Mouse (Mus musculus) heart, postnatal 36 days (tissue): Measurements from ENCODE around the gene E2f6. TPM values are rescaled to one million over a fixed set of nuclear protein-coding genes. Genes with fewer than 3 reads are reported as not detected.

Source experiments
- DNase-seq, 2 experiments: peaks; one replicate each; pipeline ENCODE4 v3.0.0; 2021 to 2022
- intact Hi-C: fragments of 180-260 bp; cut with DNase I; formaldehyde crosslinking; loops from one replicate; pipeline ENCODE4 v1.15.1; 2025
- total RNA-seq, 2 experiments: library from RNA; stranded (reverse); gene quantifications; 2 replicates each; pipeline ENCODE4 v1.2.3; 2021

E2f6 gene
- total RNA-seq, 2 experiments from 2014 or later, result 72.1 to 74.7 TPM

GRCm38 (mm10) chr12:16800259-16800958, 10.4 kb upstream of the E2f6 start, which contains the start of gene Greb1:
Greb1 (minus strand) TSS chr12:16800886.
- intact Hi-C loops, result no loop called here
- DNase-seq, result no peak

GRCm38 (mm10) chr12:16800959-16801315, 9.8 kb upstream of the E2f6 start:
- intact Hi-C loops, result no loop called here
- DNase-seq, result no peak

- intact Hi-C loops, result no loop called here
- DNase-seq, result no peak
These were observed 7.4 kb upstream of the E2f6 start for GRCm38 (mm10) chr12:16803237-16803955.

- intact Hi-C loops, result no loop called here
- DNase-seq, result no peak
These were observed 6.8 kb upstream of the E2f6 start for GRCm38 (mm10) chr12:16803956-16804430.

- intact Hi-C loops, result loop anchor here (1.0 to 5.0 kb wide), 3 partner anchors 88 to 452 kb away; no protein-coding TSS in a partner anchor
- DNase-seq, result peak; percentile 72 to 77
These were observed 5.3 kb upstream of the E2f6 start for GRCm38 (mm10) chr12:16805511-16805910.

GRCm38 (mm10) chr12:16808045-16808444, 2.7 kb upstream of the E2f6 start:
- DNase-seq, result peak; percentile 37 to 40
- intact Hi-C loops, result loop anchor here (1.0 to 5.0 kb wide), 4 partner anchors 146 to 449 kb away; partner anchors contain the start of gene 2410004P03Rik

- intact Hi-C loops, result no loop called here
- no peak for DNase-seq
These were observed 714 bp downstream of the E2f6 start for GRCm38 (mm10) chr12:16811477-16811876.

- intact Hi-C loops, result no loop called here
- DNase-seq, result no peak
These were observed 6.4 kb downstream of the E2f6 start for GRCm38 (mm10) chr12:16817147-16817546.

- DNase-seq, result no peak
- intact Hi-C loops, result no loop called here
These were observed 7.8 kb downstream of the E2f6 start for GRCm38 (mm10) chr12:16818513-16818912.

- DNase-seq, result peak in 1 of 2 experiments; percentile 20
- intact Hi-C loops, result no loop called here
These were observed 10.0 kb downstream of the E2f6 start for GRCm38 (mm10) chr12:16820761-16821160.

- intact Hi-C loops, result no loop called here
- DNase-seq, result no peak
These were observed 11.5 kb downstream of the E2f6 start for GRCm38 (mm10) chr12:16822181-16822734.

GRCm38 (mm10) chr12:16823701-16824100, 12.9 kb downstream of the E2f6 start:
- no peak for DNase-seq
- intact Hi-C loops, result no loop called here

- peak; percentile 61 to 69 for DNase-seq
- intact Hi-C loops, result loop anchor here (5.0 kb wide), 1 partner anchor 129 kb away; no protein-coding TSS in a partner anchor
These were observed 17.7 kb downstream of the E2f6 start for GRCm38 (mm10) chr12:16828505-16828904.

- DNase-seq, result no peak
- intact Hi-C loops, result loop anchor here (5.0 kb wide), 1 partner anchor 128 kb away; no protein-coding TSS in a partner anchor
These were observed 19.0 kb downstream of the E2f6 start for GRCm38 (mm10) chr12:16829785-16830184.

GRCm38 (mm10) chr12:16831071-16831470, 20.3 kb downstream of the E2f6 start:
- DNase-seq, result no peak
- intact Hi-C loops, result no loop called here

- intact Hi-C loops, result no loop called here
- no peak for DNase-seq
These were observed 23.9 kb downstream of the E2f6 start for GRCm38 (mm10) chr12:16834701-16835100.

- peak; percentile 66 to 69 for DNase-seq
- intact Hi-C loops, result loop anchor here (2.0 kb wide), 1 partner anchor 59 kb away; the partner anchor contains the start of gene Rock2
These were observed 25.4 kb downstream of the E2f6 start for GRCm38 (mm10) chr12:16836188-16836587.

GRCm38 (mm10) chr12:16837766-16838165, 27.0 kb downstream of the E2f6 start:
- intact Hi-C loops, result loop anchor here (2.0 kb wide), 1 partner anchor 57 kb away; the partner anchor contains the start of gene Rock2
- no peak for DNase-seq

- peak; percentile 55 to 57 for DNase-seq
- intact Hi-C loops, result no loop called here
These were observed 30.3 kb downstream of the E2f6 start for GRCm38 (mm10) chr12:16840842-16841782.
